Mouse (Mus musculus): ENCODE data around the gene Olfr143. TPM values are rescaled to one million over a fixed set of nuclear protein-coding genes. Genes with fewer than 3 reads are reported as not detected.

The Olfr143 gene
- total RNA-seq (2021) = not detected

DNA sequence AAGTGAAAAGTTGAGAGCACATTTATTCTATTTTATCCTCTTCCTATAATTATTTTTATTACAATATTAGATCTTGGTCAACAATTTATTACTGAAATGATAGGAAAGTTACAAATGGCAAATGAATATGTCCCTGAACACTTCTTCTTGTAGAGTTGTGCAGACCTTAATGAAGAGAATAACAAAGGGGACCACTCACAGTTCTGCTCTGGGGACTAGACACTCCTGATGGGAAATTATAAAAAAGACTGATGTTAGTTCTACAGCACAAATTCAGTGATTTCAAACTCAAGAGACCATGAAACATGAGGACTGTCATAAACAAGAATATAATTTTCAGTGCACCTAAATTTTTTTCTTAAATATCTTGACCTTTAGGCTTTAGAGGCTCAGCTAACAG is at the start of gene Olfr143:
TSS of gene Olfr143 (plus strand) at position 301 of the 400 bp plus-strand sequence.
- no peak for DNase-seq (ENCODE audit: extremely low spot score in 1 of 2, low spot score in 2 of 2)
- intact Hi-C loops (cut with DNase I) = no loop called here

GRCm38 (mm10) chr9:38208065-38208464 is 44.5 kb upstream of the Olfr143 start, which contains the start of gene Olfr893:
Olfr893 (plus strand) TSS chr9:38208365.
- intact Hi-C loops (cut with DNase I) = no loop called here

GRCm38 (mm10) chr9:38217755-38218154 is 34.8 kb upstream of the Olfr143 start, which contains the start of gene Olfr894:
Olfr894 (plus strand) TSS chr9:38218055.
- no peak for DNase-seq (ENCODE audit: extremely low spot score in 1 of 2, low spot score in 2 of 2)
- intact Hi-C loops (cut with DNase I) = no loop called here

More at GRCm38 (mm10) chr9:38208065-38208464, 44.5 kb upstream of the Olfr143 start, which contains the start of gene Olfr893:
- DNase-seq (ENCODE audit: extremely low spot score in 1 of 2, low spot score in 2 of 2) = no peak

DNA sequence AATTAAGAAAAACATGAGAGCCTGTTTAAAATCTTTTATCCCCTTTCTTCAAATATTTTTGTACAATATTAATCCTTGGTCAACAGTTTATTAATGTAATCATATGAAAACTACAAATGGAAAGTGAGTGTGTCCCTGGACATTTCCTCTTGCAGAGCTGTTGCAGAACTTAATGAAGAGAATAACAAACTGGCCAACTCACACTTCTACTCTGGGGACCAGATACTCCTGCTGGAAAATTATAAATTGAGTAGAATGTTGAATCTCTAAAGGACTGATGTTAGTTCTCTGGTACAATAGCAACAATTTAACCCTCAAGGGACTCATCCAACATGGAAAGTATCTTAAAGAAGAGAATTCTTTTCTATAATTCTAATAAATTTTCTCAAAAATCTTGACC is 15.0 kb downstream of the Olfr143 start, which contains the start of gene Olfr895:
TSS of gene Olfr895 (plus strand) at position 301 of the 400 bp plus-strand sequence.
- no peak for DNase-seq (ENCODE audit: extremely low spot score in 1 of 2, low spot score in 2 of 2)
- intact Hi-C loops (cut with DNase I) = no loop called here

DNA sequence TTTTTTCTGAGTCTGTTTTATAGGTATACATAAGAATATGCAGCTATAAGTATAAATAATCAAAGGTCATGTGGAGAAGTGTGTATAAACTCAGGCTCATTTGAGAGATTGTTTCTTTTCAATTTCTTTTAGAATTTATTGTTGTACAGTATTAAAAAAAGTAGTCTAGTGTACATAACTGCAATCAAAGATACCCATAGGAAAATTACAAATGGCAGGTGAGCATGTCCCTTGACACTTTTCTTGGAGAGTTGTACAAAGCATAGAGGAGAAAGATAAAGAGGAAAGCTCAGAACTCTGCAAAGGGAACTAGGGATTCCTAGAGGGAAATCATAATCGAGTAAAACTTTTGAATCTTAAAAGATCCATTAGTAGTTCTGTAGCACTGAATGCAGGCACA is 38.2 kb downstream of the Olfr143 start, which contains the start of gene Olfr896-ps1:
TSS of gene Olfr896-ps1 (plus strand) at position 301 of the 400 bp plus-strand sequence.
- intact Hi-C loops (cut with DNase I) = no loop called here
- no peak for DNase-seq (ENCODE audit: extremely low spot score in 1 of 2, low spot score in 2 of 2)

Other genes starting within 250 kb of the Olfr143 start
- not detected for gene Olfr883, start 227.0 kb upstream of the Olfr143 start, total RNA-seq (2021)
- not detected for gene Olfr884, start 206.2 kb upstream of the Olfr143 start, total RNA-seq (2021)
- not detected for gene Olfr885, start 191.5 kb upstream of the Olfr143 start, total RNA-seq (2021)
- gene Olfr887, start 168.7 kb upstream of the Olfr143 start, total RNA-seq (2021) = under 1 TPM in 1 of 2 experiments, not detected in 1; 0.06 TPM
- gene Olfr888, start 144.6 kb upstream of the Olfr143 start, total RNA-seq (2021) = not detected
- not detected for gene Olfr889, start 137.6 kb upstream of the Olfr143 start, total RNA-seq (2021)
- gene Olfr890, start 110.3 kb upstream of the Olfr143 start, total RNA-seq (2021) = not detected
- not detected for gene Olfr891, start 72.0 kb upstream of the Olfr143 start, total RNA-seq (2021)
- gene Olfr893, start 44.4 kb upstream of the Olfr143 start, total RNA-seq (2021) = not detected
- gene Olfr894, start 34.7 kb upstream of the Olfr143 start, total RNA-seq (2021) = not detected
- not detected for gene Olfr895, start 15.1 kb downstream of the Olfr143 start, total RNA-seq (2021)
- gene Olfr896-ps1, start 38.3 kb downstream of the Olfr143 start, total RNA-seq (2021) = not detected
- not detected for gene Olfr25, start 76.3 kb downstream of the Olfr143 start, total RNA-seq (2021)
- not detected for gene Olfr898, start 95.6 kb downstream of the Olfr143 start, total RNA-seq (2021)
- gene Olfr250, start 114.1 kb downstream of the Olfr143 start, total RNA-seq (2021) = not detected
- not detected for gene Olfr251, start 124.3 kb downstream of the Olfr143 start, total RNA-seq (2021)
- not detected for gene Olfr147, start 148.9 kb downstream of the Olfr143 start, total RNA-seq (2021)
- not detected for gene Olfr901, start 176.7 kb downstream of the Olfr143 start, total RNA-seq (2021)
- gene Olfr902, start 194.9 kb downstream of the Olfr143 start, total RNA-seq (2021) = not detected
- not detected for gene Olfr904, start 210.4 kb downstream of the Olfr143 start, total RNA-seq (2021)
- not detected for gene Olfr905, start 218.3 kb downstream of the Olfr143 start, total RNA-seq (2021)
- gene Olfr906, start 234.3 kb downstream of the Olfr143 start, total RNA-seq (2021) = not detected
- gene Olfr907, start 243.0 kb downstream of the Olfr143 start, total RNA-seq (2021) = not detected